Mouse (Mus musculus): Measurements from ENCODE around the gene Sucla2.
"Not testable (repeated sequence)": the region's sequence is repeated elsewhere in the genome, so short reads cannot be mapped to it uniquely, and the experiment has no call there.

Gene Sucla2

DNA sequence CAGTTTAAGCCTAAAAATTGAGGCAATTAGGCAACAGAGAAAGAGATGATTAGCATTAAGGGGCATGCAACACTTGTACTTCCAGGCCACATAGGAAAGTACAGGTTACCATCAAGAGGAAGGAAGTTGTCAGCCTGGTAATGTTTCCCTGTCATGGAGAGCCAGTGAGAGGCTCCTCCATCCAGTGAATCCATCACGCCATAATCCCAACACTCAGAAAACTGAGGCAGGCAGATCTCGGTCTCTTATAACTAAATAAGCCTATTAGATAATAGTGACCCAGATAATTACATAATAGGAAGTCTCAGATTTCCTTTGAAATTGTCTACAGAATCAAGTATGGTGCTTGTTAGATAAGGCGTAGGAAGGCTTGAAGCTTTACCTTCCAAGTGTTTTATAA is 983 bp upstream of the Sucla2 start:
- no peak for DNase-seq

DNA sequence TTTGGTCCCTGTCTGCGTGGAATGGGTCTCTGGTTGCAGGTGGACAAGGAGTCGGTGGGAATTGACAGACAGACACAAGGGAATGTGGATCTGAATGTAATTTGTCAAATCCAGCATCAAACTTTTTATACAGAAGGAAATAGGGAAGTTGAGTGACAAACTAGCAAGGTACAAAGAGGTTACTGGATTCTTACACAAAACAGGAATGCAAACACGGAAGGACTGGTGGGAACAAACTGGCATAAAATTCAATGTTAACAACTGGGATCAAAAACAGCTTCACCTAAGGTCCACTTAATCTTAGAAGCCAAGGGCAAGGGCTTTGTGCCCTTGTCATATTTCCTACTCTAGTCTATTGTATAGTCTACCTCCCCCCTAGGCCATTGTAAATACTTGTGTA is 3.5 kb downstream of the Sucla2 start:
- not testable (repeated sequence) for DNase-seq

DNA sequence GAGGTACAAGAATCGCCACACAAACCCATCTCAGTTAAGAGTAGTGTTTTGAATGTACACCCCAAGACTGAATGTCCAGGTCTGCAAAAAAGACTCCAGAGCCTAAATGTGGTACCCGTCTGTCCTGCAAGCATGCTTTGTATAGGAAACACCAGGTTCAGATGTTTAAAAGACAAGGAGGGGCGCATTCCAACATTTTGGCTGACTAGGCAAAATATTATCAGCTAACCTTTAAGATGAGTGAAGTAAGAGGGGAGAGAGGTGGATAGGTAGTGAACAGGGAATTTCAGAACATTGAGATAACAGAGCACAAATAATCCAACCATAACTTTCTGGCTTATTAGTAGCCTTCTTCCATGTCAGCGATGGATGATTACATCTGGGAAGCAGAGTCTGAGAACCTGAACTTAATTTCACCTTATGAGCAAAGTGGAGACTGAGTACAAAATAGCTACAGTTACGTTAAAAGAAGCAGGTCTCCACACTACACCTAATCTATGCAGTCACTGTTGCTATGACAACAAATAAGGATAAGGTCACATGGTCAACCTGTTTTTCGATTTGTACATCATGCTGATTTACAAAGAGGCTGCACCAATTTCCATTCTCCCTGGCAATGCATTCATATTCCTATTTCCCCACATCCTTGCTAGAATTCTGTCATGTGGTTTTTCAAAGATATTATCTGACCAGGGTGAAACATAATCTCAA is 8.8 kb downstream of the Sucla2 start:
- DNase-seq = no peak

DNA sequence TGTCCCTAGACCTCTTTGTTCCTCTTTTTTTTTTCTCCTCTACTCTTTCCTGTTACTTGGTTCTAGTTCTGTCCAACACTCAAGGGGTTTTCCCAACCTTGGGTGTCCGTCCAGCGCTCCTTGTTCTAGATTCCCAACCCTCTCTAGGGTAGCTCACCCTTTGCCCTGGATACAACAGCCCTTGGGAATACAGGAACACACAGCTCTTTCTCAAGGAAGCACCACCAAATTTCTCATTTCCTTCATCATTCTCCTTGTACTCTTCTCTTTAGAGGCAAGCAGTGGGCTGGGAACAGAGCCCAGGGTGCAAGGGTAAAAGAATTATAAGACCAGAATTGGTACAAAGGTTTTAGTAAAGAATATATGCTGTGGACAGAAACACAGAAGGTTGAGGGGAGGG is 10.5 kb downstream of the Sucla2 start:
- no peak for DNase-seq

DNA sequence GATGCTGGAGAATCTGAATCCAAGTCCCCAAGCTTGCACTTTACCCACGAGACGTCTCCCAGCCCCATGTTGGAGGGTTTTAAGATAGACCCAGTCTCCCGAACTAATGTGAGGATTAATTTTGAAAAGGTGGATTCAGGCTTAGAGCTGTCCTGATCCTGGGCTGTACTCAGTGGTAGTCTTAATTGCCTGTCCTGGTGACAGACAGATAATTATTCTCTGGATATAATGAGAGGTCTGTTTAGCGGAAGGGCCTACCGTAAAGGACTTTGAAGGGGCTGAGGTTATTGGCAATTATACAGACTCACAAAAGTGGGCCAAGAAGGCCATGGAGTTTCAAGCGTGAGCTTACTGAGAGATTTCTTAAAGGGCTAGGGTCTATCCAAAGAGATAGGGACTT is 18.7 kb downstream of the Sucla2 start:
- no peak for DNase-seq

DNA sequence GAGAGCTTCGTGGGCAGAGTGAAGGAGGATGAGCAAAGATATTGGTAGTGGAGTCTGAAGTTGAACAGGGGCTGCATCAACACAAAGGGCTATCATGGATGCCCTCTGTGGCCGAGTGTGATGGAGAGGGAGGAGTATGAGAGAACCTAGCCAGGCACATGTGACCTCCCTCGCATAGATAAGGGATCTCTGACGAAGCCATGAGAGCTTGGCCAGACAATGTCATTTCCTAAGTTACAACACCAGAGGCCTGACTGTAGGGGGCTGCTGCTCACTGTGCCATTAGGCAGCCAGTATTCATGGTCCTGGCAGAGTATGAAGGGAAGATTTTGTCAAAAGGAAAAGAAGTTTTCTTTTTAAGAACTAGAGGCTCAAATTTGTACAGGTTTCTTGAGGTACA is 21.9 kb downstream of the Sucla2 start:
- no peak for DNase-seq

DNA sequence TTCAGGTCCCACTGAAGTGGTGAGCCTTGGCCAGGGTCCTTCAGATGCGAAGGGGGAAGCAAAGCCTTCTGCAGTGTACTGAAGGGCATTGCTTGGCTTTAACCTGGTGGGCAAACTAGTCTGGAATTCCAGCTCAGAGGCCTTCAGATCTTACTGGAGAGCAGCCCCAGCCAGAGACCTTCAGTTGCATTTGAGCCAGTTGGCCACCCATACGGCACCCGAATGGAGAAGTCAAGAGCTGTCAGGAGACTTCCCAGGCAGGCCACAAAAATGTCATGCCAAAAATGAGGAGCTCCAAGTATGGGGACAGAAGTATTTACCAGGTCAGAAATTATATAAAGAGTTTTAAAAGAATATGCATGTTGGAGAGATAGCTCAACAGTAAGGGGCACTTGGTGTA is 22.9 kb downstream of the Sucla2 start, which contains the start of gene Nudt15:
Gene Nudt15, minus strand, starts transcription at position 192 of the 400 bp plus-strand sequence.
- no peak for DNase-seq

DNA sequence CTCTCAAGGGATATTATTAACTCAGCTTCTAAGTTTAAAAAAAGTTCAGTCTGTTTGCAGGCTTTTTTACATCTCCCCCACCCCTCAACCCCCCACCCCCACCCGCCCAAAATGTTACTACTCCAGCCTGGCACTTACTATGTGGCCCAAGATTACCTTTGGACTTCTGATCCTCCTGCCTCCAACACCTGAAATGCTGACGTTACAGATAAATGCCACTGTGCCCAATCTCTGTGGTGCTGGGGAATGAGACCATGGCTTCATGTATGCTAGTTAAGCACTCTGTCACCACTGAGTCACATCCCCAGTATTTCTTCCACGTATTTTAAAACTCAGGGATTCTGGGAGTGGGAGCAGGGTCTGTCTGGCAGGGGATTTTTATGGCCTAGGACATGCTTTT is 25.2 kb downstream of the Sucla2 start:
- DNase-seq = no peak

DNA sequence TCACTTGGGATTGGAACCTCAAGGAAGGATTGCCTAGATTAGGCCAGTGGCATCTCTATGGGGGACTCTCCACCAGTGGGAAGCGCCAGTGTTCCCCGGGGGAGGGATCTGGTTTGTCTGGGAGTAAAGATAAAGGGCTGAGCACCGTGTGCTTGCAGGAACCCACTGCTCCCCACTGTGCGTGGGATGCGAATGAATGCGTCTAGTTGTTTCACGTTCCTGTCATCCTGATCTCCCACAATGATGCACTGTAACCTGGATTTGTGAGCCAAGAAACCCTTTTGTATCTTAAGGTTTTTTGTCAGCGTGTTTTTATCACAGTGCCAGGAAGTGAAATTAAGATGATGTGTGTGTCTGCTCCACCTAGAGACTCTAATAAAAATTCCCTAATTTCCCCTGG is 25.6 kb downstream of the Sucla2 start:
- DNase-seq = no peak

DNA sequence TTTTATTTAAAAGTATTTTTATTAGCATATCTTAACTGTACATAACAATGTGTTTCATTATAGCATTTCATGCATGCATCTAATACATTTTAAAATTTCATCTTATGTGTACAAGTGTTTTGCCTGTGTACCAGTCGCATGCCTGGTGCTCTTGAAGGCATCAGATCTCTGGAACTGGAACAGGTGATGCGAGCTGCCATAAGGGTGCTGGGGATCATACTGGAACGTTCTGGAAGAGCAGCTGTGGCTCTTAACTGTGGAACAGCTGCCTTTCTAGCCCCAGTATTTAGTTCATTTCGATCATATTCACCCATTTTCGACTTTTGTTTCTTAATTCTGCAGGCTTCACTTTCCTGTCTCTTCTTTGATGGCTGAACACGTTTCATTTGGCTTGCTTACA is 26.0 kb downstream of the Sucla2 start:
- DNase-seq = no peak

DNA sequence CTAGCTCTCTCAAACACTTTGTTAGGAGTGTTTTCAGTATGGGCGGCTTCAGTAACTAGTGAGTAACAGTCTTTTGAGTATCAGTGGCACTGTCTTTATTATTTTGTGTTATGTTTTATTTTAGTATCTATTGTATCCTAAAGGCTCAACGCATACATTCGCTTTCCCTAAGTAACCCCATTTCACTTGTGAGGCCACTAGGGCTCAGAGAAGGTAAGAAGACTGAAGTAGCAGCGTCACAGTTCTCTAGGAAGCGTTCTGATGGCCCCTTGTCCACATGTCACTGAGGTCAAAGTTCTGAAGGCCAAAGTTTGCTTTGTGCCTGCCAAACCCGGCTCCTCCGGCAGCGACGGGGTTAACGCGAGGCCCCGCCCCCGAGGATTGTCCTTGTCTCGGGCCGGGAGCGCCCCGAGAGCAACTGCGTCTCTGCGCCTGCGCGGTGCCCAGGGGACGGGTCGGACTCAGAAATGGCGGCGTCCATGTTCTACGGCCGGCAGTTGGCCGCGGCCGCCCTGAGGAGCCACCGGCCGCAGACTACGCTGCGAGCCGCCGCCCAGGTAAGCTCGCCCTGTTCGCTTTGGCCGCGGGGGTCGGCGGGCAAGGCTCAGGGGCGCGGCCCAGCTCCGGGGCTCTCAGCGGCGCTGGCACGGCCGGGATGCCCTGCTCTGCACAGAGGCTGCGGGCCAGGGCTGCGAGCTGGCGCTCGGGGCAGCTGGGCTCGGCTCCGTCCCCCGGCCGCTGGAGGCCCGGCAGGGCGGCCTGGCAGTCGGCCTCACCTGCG is 27.4 kb downstream of the Sucla2 start:
- DNase-seq = peak; percentile 96

DNA sequence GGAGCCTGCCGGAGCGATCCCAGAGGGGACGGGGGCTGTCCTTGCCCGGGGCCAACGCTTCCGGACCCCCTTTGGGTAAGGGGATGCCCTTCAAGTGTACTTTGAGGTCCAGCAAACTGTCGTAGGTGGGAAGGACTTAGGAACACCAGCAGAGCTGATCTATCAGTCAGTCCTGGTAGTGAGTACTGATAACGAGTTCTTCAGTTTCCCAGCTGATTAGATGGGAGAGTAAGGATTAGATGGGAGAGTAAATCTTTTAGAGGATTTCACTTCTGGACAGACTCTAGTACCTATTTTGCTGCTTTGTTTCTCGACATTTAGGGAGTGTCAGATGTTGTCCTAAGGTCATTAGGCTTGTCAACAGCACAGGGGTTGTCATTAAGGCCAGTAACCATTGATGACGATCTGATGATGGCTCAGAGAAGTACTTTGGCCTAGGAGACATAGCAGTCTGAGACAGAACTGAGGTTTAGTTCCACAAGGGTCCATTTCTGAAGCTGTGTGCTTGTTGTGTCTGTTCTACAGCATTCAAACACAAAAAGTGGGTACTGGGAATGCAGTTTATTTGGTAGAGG is 28.1 kb downstream of the Sucla2 start:
- no peak for DNase-seq

DNA sequence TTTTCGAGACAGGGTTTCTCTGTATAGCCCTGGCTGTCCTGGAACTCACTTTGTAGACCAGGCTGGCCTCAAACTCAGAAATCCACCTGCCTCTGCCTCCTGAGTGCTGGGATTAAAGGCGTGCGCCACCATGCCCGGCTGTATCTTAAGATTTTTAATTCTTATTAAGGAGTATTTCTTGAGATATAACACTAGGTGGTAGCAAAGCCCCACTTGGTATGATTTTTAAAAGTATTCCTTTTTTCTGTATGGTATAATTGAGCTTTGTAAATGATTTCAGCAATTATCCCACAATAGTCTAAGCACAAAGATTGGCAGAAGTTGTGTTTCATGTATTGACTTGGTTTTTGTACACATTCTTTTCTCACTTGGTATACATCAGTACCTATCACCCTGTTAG is 44.7 kb downstream of the Sucla2 start:
- DNase-seq = not testable (repeated sequence)

DNA sequence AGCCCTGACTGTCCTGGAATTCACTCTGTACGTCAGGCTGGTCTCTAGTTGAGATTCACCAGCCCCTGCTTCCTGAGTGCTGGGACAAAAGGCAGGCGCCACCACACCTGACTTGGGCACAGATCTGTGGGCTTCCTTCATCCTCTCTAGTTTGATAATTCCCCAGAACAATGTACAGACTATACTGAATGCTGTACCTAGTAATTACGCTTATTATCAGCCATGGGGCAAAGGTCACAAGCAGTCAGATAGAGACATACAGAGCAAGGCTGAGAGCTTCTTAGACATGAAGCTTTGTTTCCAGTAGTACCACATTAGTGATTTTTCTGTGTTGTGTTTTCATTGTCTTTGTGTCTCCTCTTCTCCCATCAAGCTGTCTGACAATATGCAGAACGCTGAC is 46.0 kb downstream of the Sucla2 start:
- DNase-seq = no peak

DNA sequence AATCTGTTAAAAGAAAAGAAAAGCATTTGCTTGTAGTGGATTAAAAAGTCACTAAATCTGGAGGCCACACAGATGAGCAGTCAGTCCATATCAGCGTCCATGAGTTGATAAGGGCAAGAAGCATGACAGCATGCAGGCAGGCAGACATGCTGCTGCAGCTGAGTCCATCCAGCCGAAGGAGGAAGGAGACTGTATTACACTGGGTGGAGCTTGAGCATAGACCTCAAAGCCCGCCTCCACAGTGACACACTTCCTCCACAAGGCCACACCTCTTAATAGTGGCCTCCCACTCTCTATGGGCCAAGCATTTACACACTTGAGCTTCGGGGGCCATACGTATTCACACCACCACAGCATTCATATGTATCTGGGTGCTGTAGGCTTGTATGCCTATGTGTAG is 48.9 kb downstream of the Sucla2 start:
- DNase-seq = no peak

DNA sequence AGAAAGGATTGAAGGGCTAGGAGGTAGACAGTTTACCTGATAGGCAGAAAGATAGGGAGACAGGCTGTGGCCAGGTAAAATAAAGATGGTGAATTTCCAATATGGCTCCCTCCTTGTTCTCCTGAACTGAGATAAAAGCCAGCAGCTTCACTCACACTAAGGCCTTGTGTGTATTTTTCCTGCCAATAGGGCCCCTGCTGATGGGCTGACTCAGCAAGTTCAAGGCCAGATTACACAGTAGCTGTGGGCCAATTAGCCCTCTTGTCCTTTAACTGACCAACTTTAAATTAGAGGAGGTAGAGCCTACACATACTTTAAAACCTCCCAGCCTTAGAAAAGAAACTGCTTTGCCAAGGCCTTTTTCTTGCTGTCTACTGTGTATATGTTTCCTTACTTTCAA is 51.2 kb downstream of the Sucla2 start:
- no peak for DNase-seq

DNA sequence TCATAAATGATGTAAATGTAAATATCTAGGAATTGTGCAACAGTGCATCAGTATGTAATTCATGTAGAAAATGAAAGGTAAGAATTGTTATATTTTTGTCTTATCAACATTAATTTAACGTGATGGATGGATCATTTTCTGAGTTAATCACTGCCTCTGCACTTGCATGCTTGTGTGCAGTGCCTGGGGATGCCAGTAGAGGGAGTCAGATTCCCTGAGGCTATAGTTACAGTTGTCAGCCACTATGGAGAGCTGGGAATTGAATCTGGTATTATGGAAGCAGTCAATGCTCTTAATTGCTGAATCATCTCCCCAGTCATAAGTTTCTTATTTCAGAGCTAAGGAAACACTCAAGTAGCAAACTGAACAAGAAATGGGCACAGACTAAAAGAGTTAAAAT is 63.0 kb downstream of the Sucla2 start:
- peak; percentile 22 for DNase-seq

DNA sequence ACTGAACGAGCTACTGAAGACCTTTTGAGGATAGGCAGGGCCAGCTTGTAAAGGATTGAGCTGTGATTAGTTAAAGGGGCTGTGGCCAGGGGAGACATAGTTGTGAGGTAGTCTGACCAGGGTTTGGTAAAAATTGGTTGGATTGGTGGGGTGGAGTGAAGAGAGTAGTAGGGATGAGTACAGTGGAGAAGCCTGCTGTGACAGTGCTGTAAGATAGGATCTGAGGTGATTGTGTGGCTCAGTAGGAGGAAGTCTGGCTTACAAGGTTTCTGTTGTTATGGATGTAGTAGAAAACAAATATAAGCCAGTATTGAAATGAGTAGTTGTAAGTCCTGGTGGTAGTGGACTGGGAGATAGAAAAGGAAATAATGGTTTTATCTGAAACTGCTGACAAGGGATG is 67.0 kb downstream of the Sucla2 start:
- no peak for DNase-seq

DNA sequence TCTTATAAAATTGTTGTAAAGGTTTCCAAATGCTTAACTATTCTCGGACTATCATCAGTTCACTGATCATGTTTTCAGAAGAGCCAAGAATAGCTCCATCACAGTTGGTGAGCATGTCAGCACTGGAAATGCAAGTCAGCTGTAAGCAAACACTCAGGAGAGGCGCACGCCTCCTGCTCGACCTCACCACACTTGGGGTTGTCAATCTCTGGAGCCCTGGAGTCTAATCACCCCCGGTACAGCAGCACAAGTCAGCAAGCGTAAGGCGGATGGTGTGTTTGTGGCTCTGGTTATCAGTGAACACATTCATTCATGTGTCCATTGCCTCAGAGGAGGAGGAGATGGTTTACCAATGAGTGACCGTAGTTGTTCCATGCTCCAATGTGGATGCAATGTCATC is 74.6 kb downstream of the Sucla2 start:
- DNase-seq = no peak

DNA sequence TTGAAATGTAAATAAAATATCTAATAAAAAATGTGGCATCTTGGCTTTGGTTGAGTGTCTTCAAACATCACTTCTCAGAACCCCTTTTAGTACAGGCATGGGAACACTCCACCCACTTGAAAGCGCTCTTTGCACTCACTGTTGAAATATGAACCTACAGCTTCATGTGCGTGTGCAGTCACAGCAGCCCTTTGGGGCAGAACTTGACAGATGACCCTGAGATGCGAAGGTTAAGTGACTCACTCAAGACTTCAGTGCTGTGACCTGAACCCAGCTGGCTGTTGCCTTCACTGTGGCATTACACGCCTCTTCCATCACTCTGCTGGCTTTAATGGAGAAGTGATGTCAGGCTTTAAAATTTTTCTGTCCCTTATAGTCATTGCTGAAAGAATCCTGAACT is 82.6 kb downstream of the Sucla2 start:
- no peak for DNase-seq

DNA sequence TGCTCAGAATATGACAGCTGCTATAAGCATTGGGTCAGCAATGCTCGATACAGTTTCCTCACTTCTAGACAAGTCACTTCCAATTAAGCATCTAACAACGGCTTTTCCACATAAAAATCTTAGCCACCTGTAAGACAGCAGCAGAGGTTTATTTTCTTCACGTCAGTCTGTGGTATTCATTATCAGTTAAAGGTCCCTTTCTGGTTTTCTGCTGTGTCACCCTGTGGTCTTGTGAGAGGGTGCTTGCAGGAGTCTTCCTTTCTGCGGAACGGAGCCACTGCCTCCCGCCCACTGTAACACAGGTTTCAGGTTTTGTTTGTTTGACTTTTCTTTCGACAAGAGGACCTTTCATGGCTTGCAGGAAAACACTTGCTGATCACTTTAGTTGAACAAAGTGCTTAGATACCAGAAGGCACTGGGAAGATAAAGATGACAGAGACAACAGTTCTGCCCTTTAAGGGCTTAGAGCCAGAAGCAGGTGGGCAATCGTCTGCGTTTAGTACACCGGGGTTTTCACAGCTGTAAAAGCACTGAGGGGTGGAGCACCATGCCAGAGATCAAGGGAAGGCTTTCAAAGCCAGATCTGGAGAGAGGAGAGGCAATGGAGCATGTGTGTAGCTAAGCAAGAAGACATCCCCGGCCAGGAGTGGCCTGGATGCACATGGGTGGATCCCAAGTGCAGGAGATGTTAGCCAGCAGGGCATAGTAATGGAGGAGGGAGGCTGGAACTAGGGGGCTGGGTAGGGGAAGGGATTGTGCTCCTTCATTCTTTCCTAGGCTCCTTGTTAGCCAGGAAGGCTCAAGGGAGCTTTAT is 83.8 kb downstream of the Sucla2 start:
- peak; percentile 12 for DNase-seq

DNA sequence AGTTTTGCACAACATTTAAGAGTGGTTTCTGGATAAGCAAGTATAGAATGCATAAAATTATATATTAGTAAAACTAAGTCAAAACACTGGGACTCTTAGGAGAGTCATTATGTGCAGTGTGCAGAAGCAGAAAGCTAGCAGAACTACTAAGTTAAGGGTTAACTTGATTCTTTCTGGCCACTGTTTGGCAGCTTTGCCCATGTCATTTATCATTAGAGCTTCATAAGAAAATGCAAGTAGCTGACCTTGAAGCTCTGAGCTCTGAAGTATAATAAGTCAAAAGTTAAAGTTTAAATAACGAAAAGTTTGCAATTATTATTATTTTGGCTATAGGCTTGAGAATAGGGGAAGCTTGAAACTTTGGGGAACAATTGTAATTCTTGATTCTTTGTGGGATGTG is 89.8 kb downstream of the Sucla2 start:
- DNase-seq = not testable (repeated sequence)

DNA sequence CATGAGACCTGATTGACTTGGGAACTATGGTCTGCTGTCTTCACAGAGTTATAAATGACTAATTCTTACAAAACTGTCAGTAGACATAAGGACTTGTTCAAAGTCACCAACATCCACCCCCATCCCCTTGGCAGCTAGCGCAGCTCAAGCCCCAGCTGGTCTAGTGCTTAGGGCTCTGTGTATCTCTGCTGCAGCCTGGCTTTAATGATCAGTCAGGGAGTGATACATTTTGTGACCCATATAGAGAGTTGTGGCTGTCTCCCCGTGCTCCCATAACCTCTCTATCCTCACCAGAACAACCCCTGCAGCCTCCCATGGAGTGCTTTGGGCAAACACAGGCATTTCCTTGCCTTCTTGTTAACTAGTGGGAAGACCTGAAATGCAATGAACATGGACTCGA is 95.8 kb downstream of the Sucla2 start:
- no peak for DNase-seq

Data from thymus, postnatal 14 days (tissue).